Mouse (Mus musculus): ENCODE results near the gene Map3k3.

GRCm38 (mm10) chr11:106194155-106194541 lies 109.7 kb downstream of the Map3k3 start:
- TF ChIP-seq POLR2A (IDR thresholded peaks at IDR 0.05; ENCODE audit: borderline replicate concordance, extremely low read depth, low read depth, low read length) = no peak
- no peak for TF ChIP-seq CTCF (IDR thresholded peaks at IDR 0.05; ENCODE audit: insufficient read depth, low read length)

All from lung, adult 2 months (tissue).